Mouse (Mus musculus) heart, embryonic 10.5 days (tissue): ENCODE measurements around the gene Ndufb6. TPM values are rescaled to one million over a fixed set of nuclear protein-coding genes. Genes with fewer than 3 reads are reported as not detected.

Experiments
- DNase-seq: peaks from one replicate; pipeline ENCODE4 v3.0.0-alpha.2; 2017; ENCODE audit warnings: low spot score
- H3K27ac ChIP-seq: fragments of 300-500 bp; sonication (generic); 2 replicates; pipeline ENCODE4 v1.5.1; 2016; ENCODE audit warnings: mild to moderate bottlenecking
- H3K27me3 ChIP-seq: fragments of 300-500 bp; sonication (generic); 2 replicates; pipeline ENCODE4 v1.6.1; 2016; ENCODE audit warnings: mild to moderate bottlenecking; ENCODE audit not compliant: poor library complexity, insufficient read depth, severe bottlenecking
- H3K36me3 ChIP-seq: fragments of 300-500 bp; sonication (generic); 2 replicates; pipeline ENCODE4 v1.6.1; 2016; ENCODE audit warnings: mild to moderate bottlenecking, moderate library complexity
- H3K4me1 ChIP-seq: fragments of 300-500 bp; sonication (generic); 2 replicates; pipeline ENCODE4 v1.6.1; 2016; ENCODE audit warnings: mild to moderate bottlenecking
- H3K4me3 ChIP-seq: fragments of 300-500 bp; sonication (generic); 2 replicates; pipeline ENCODE4 v1.5.1; 2016; ENCODE audit warnings: mild to moderate bottlenecking, moderate library complexity
- H3K9me3 ChIP-seq: fragments of 300-500 bp; sonication (generic); 2 replicates; pipeline ENCODE4 v1.6.1; 2016; ENCODE audit warnings: mild to moderate bottlenecking, moderate library complexity
- WGBS: fragments of 180-500 bp; shearing (Covaris S2); methylation state at CpG from one replicate; pipeline ENCODE4 v1.1.7; 2016; 5-methylcytosine and 5-hydroxymethylcytosine counted together
- polyA plus RNA-seq: library from polyadenylated mRNA; unstranded; fragments of >200 nt; fragmentation: Nextera tagmentation; extraction: Ambion mirVana; gene quantifications from 2 replicates; pipeline ENCODE4 v1.2.1, GENCODE M21; 2016

Gene Ndufb6
- polyA plus RNA-seq, 1 experiment from 2014 or later, result 439 TPM

- no peak for DNase-seq
- H3K27ac ChIP-seq, result no peak overlapping the region
- WGBS, result 65% methylated on average over 6 of the region's 6 CpGs
- H3K9me3 ChIP-seq, result no peaks in the 10 kb centered on the region
- no peak overlapping the region for H3K4me3 ChIP-seq
- no peaks in the 10 kb centered on the region for H3K27me3 ChIP-seq
- no peaks in the 10 kb centered on the region for H3K36me3 ChIP-seq
- no peaks in the 10 kb centered on the region for H3K4me1 ChIP-seq
These were observed 8.2 kb upstream of the Ndufb6 start for GRCm38 (mm10) chr4:40287415-40287814.

GRCm38 (mm10) chr4:40285582-40285981 lies 6.4 kb upstream of the Ndufb6 start:
- H3K27ac ChIP-seq, result no peak overlapping the region
- DNase-seq, result no peak
- H3K4me1 ChIP-seq, result no peaks in the 10 kb centered on the region
- H3K36me3 ChIP-seq, result no peaks in the 10 kb centered on the region
- WGBS, result 13% methylated on average over 4 of the region's 4 CpGs
- H3K4me3 ChIP-seq, result no peak overlapping the region
- H3K9me3 ChIP-seq, result no peaks in the 10 kb centered on the region
- H3K27me3 ChIP-seq, result no peaks in the 10 kb centered on the region

- H3K9me3 ChIP-seq, result no peaks in the 10 kb centered on the region
- H3K27ac ChIP-seq, result peak overlapping the region; percentile 93
- H3K36me3 ChIP-seq, result peaks cover 24% of the 10 kb centered on the region
- DNase-seq, result no peak
- peaks cover 11% of the 10 kb centered on the region; the same call in 1 of the 2 replicates for H3K4me1 ChIP-seq
- under 1% methylated on average over 21 of the region's 21 CpGs for WGBS
- peak overlapping the region; percentile 97 for H3K4me3 ChIP-seq
- no peaks in the 10 kb centered on the region for H3K27me3 ChIP-seq
These were observed 343 bp downstream of the Ndufb6 start for GRCm38 (mm10) chr4:40278880-40279275.

GRCm38 (mm10) chr4:40269430-40270032 lies 9.7 kb downstream of the Ndufb6 start, which contains the start of the genes Smim27 and Topors:
TSS of gene Smim27 (plus strand) at chr4:40269579.
TSS of gene Topors (minus strand) at chr4:40269850.
- H3K36me3 ChIP-seq, result peaks cover 39% of the 10 kb centered on the region
- peaks cover 24% of the 10 kb centered on the region; the same call in 1 of the 2 replicates for H3K4me1 ChIP-seq
- no peaks in the 10 kb centered on the region for H3K27me3 ChIP-seq
- 0% methylated on average over 38 of the region's 38 CpGs for WGBS
- peak within 1 kb of the TSS; percentile 71 for H3K4me3 ChIP-seq
- peak within 1 kb of the TSS; percentile 98 for H3K27ac ChIP-seq
- DNase-seq, result peak; percentile 98
- H3K9me3 ChIP-seq, result no peaks in the 10 kb centered on the region

DNA sequence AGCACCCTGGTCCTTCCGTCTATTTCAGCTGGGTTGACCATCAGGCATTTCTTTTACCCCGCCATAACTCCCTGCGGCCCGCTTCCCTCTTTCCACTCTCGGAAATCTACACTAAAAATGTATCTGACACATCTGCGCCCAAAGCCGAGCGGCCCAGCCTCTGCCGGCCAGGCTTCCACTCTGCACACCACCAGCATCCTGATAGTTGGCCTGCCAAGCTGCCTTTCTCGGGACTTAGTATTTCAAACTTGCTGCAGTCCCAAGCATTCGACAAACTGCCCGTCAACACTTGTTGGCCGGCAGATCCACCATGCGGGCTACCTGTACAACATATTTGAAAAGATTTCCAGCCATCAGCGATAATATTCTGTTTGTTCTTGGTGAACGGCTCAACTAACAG lies 10.4 kb downstream of the Ndufb6 start:
- no peaks in the 10 kb centered on the region for H3K27me3 ChIP-seq
- peak overlapping the region; percentile 71 for H3K4me3 ChIP-seq
- peaks cover 37% of the 10 kb centered on the region for H3K36me3 ChIP-seq
- no peak for DNase-seq
- H3K9me3 ChIP-seq, result no peaks in the 10 kb centered on the region
- WGBS, result under 1% methylated on average over 16 of the region's 16 CpGs
- H3K4me1 ChIP-seq, result peaks cover 24% of the 10 kb centered on the region; the same call in 1 of the 2 replicates
- H3K27ac ChIP-seq, result peak overlapping the region; percentile 98

GRCm38 (mm10) chr4:40268204-40268813 lies 10.9 kb downstream of the Ndufb6 start:
- H3K27ac ChIP-seq, result peak overlapping the region; percentile 98
- H3K4me1 ChIP-seq, result peaks cover 24% of the 10 kb centered on the region; the same call in 1 of the 2 replicates
- peaks cover 37% of the 10 kb centered on the region for H3K36me3 ChIP-seq
- H3K4me3 ChIP-seq, result peak overlapping the region; percentile 71
- no peaks in the 10 kb centered on the region for H3K27me3 ChIP-seq
- H3K9me3 ChIP-seq, result no peaks in the 10 kb centered on the region
- peak; percentile 97 for DNase-seq
- WGBS, result under 1% methylated on average over 48 of the region's 50 CpGs

GRCm38 (mm10) chr4:40267681-40268080 lies 11.5 kb downstream of the Ndufb6 start:
- DNase-seq, result no peak
- Histone ChIP-seq H3K36me3 (peaks cover 37% of the 10 kb centered on the region), H3K9me3 (no peaks in the 10 kb centered on the region), H3K27ac (peak overlapping the region; percentile 98), H3K4me1 (peaks cover 24% of the 10 kb centered on the region; the same call in 1 of the 2 replicates), H3K4me3 (peak overlapping the region; percentile 71), H3K27me3 (no peaks in the 10 kb centered on the region)
- WGBS, result 69% methylated on average over 7 of the region's 7 CpGs

DNA sequence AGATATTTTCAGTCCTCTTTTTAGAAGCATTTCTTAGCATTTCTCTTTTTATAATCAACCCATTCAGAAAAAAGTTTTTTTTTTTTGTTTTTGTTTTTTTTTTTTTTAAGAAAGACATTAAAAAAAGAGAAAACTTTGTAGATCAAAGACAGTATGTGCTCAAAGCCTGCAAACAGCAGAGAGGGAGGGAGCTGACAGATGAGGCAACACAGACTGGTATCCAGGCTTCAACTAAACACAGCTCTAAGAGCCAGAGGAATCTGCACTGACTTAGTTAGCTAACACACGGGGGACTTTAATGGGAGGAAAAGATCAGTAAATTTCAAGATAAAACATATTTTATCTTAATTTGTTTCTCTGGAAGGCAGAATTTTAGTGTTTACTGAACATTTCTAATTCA lies 14.9 kb downstream of the Ndufb6 start:
- WGBS, result 64% methylated on average over 1 of the region's 1 CpGs
- Histone ChIP-seq H3K27me3 (no peaks in the 10 kb centered on the region), H3K36me3 (peaks cover 67% of the 10 kb centered on the region)

GRCm38 (mm10) chr4:40254385-40255103 lies 24.7 kb downstream of the Ndufb6 start:
- Histone ChIP-seq H3K27ac (no peak overlapping the region), H3K4me3 (no peak overlapping the region), H3K27me3 (no peaks in the 10 kb centered on the region), H3K4me1 (no peaks in the 10 kb centered on the region), H3K9me3 (no peaks in the 10 kb centered on the region), H3K36me3 (peaks cover 17% of the 10 kb centered on the region)
- 87% methylated on average over 8 of the region's 8 CpGs for WGBS
- DNase-seq, result no peak

More for the DNA sequence above, 14.9 kb downstream of the Ndufb6 start:
- H3K4me1 ChIP-seq, result peaks cover 24% of the 10 kb centered on the region; the same call in 1 of the 2 replicates
- no peak overlapping the region for H3K4me3 ChIP-seq
- DNase-seq, result no peak
- H3K27ac ChIP-seq, result no peak overlapping the region
- H3K9me3 ChIP-seq, result no peaks in the 10 kb centered on the region

- H3K4me3 ChIP-seq, result no peak overlapping the region
- 78% methylated on average over 2 of the region's 2 CpGs for WGBS
- H3K9me3 ChIP-seq, result no peaks in the 10 kb centered on the region
- peaks cover 10% of the 10 kb centered on the region for H3K36me3 ChIP-seq
- H3K27ac ChIP-seq, result no peak overlapping the region
- no peaks in the 10 kb centered on the region for H3K4me1 ChIP-seq
- DNase-seq, result no peak
- no peaks in the 10 kb centered on the region for H3K27me3 ChIP-seq
These were observed 25.5 kb downstream of the Ndufb6 start for GRCm38 (mm10) chr4:40253766-40254165.

DNA sequence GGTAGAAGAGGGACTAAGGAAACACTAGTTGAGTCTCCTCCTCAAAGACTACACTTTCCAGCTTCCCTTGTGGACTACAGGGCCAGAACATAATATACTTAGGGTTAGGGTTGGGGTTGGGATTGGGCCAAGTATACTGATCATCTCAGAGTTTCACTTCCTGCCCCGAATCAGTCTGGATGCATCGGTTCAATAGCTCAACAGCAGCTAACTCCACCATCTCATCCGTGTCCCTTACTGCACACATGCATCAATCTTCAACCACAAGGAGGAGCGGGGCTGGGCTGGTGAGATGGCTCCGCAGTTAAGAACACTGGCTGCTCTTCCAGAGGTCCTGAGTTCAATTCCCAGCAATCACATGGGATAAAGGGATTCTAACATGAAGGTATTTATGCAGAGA lies 28.2 kb downstream of the Ndufb6 start:
- no peak overlapping the region for H3K27ac ChIP-seq
- no peaks in the 10 kb centered on the region for H3K9me3 ChIP-seq
- no peaks in the 10 kb centered on the region for H3K36me3 ChIP-seq
- H3K27me3 ChIP-seq, result no peaks in the 10 kb centered on the region
- WGBS, result 94% methylated on average over 5 of the region's 5 CpGs
- no peak overlapping the region for H3K4me3 ChIP-seq
- no peak for DNase-seq
- no peaks in the 10 kb centered on the region for H3K4me1 ChIP-seq

DNA sequence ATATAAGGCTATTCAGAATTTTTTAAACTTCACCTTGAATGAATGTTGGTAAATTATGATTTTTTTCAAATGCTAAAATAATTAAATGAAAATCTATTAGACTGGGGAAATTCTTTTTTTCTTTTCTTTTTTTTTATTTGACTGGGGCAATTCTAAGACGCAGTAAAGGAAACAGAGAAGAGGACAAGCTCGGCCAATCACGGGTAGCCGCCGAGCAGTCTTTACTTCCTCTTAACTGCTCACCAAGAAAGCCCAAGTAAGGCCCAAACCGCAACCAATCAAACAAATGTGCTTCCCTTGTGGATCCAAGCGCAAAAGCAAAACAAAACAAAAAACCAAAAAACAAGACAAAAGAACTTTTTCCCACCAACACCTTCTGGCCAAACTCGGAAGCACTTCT lies 35.2 kb downstream of the Ndufb6 start:
- Histone ChIP-seq H3K9me3 (no peaks in the 10 kb centered on the region), H3K4me3 (no peak overlapping the region), H3K36me3 (no peaks in the 10 kb centered on the region), H3K4me1 (0 out of 2 replicates have a peak, but pooled peaks cover 3% of the 10 kb centered on the region), H3K27ac (no peak overlapping the region), H3K27me3 (no peaks in the 10 kb centered on the region)
- no peak for DNase-seq
- WGBS, result 85% methylated on average over 8 of the region's 8 CpGs

DNA sequence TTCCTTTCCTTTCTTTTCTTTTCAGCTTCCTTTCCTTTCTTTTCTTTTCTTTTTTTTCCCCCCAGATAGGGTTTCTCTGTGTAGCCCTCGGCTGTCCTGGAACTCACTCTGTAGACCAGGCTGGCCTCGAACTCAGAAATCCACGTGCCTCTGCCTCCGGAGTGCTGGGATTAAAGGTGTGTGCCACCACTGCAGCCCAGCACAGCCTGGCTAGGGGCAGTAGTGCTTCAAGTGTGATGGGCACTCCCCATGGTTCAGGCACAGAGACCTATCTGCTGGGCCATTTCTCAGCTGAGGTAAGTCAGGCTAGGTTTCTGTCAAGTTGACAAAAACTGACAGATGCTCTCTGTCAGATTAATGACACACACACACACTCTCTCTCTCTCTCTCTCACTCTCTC lies 36.2 kb downstream of the Ndufb6 start:
- DNase-seq, result no peak
- 0 out of 2 replicates have a peak, but pooled peaks cover 10% of the 10 kb centered on the region for H3K4me1 ChIP-seq
- H3K4me3 ChIP-seq, result no peak overlapping the region
- no peaks in the 10 kb centered on the region for H3K27me3 ChIP-seq
- H3K36me3 ChIP-seq, result no peaks in the 10 kb centered on the region
- no peaks in the 10 kb centered on the region for H3K9me3 ChIP-seq
- H3K27ac ChIP-seq, result no peak overlapping the region
- 74% methylated on average over 4 of the region's 4 CpGs for WGBS
